Mouse (Mus musculus) forebrain, embryonic 16.5 days (tissue): Measurements from ENCODE around the gene Spop. TPM values are rescaled to one million over a fixed set of nuclear protein-coding genes. Genes with fewer than 3 reads are reported as not detected.
A peak's percentile ranks its signal among the peaks of the same experiment; 100 is the strongest.

ENCODE experiments used
- ATAC-seq: fragments of 200-750 bp; cut with Nextera tagmentation; 2 replicates; pipeline ENCODE4 v1.8.0; 2017; ENCODE audit warnings: mild to moderate bottlenecking, moderate library complexity
- H3K27ac ChIP-seq: fragments of 300-500 bp; sonication (generic); 2 replicates; pipeline ENCODE4 v1.5.1; 2014; ENCODE audit warnings: low read length, control low read depth
- H3K27me3 ChIP-seq: fragments of 300-500 bp; sonication (generic); replicated peaks from 2 replicates; pipeline ENCODE4 v1.6.1; 2014; ENCODE audit warnings: low read length; ENCODE audit not compliant: control insufficient read depth, insufficient read depth
- H3K36me3 ChIP-seq: fragments of 300-500 bp; sonication (generic); 2 replicates; pipeline ENCODE4 v1.6.1; 2014; ENCODE audit not compliant: control insufficient read depth, insufficient read depth
- H3K4me1 ChIP-seq: fragments of 300-500 bp; sonication (generic); replicated peaks from 2 replicates; pipeline ENCODE4 v1.6.1; 2014; ENCODE audit warnings: low read length; ENCODE audit not compliant: control insufficient read depth, insufficient read depth
- H3K4me2 ChIP-seq: fragments of 300-500 bp; sonication (generic); 2 replicates; pipeline ENCODE4 v1.6.1; 2014; ENCODE audit warnings: mild to moderate bottlenecking, low read length, control low read depth
- H3K4me3 ChIP-seq: fragments of 300-500 bp; sonication (generic); replicated peaks from 2 replicates; pipeline ENCODE4 v1.5.1; 2014; ENCODE audit warnings: mild to moderate bottlenecking, low read length, control low read depth
- H3K9ac ChIP-seq: fragments of 300-500 bp; sonication (generic); replicated peaks from 2 replicates; pipeline ENCODE4 v1.6.1; 2014; ENCODE audit warnings: low read depth, low read length, control low read depth
- H3K9me3 ChIP-seq: fragments of 300-500 bp; sonication (generic); 2 replicates; pipeline ENCODE4 v1.6.1; 2016; ENCODE audit warnings: low read length; ENCODE audit not compliant: control insufficient read depth
- WGBS: fragments of 180-500 bp; shearing (Covaris S2); extraction: QIAGEN DNeasy Blood & Tissue Kit; methylation state at CpG from one replicate; pipeline ENCODE4 v1.1.7; 2014; 5-methylcytosine and 5-hydroxymethylcytosine counted together
- polyA plus RNA-seq: library from polyadenylated mRNA; unstranded; fragments of >200 nt; fragmentation: Nextera tagmentation; extraction: Ambion mirVana; gene quantifications from 2 replicates; pipeline ENCODE4 v1.2.1, GENCODE M21; 2015

Spop gene
- 252 and 265 TPM in 2 replicates for polyA plus RNA-seq

GRCm38 (mm10) chr11:95413641-95414535 lies at the start of gene Spop:
Gene Spop (plus strand): TSS chr11:95414080.
- no peaks in the 10 kb centered on the region for H3K36me3 ChIP-seq
- 2% methylated on average over 56 of the region's 58 CpGs for WGBS
- peaks cover 25% of the 10 kb centered on the region for H3K4me1 ChIP-seq
- H3K27ac ChIP-seq: peak within 1 kb of the TSS; percentile 96
- peak; percentile 74 for ATAC-seq
- H3K27me3 ChIP-seq: no peaks in the 10 kb centered on the region
- H3K9me3 ChIP-seq: no peaks in the 10 kb centered on the region
- peak within 1 kb of the TSS; percentile 72 for H3K4me3 ChIP-seq
- peak within 1 kb of the TSS; percentile 83 for H3K4me2 ChIP-seq
- peak within 1 kb of the TSS; percentile 75 for H3K9ac ChIP-seq

DNA sequence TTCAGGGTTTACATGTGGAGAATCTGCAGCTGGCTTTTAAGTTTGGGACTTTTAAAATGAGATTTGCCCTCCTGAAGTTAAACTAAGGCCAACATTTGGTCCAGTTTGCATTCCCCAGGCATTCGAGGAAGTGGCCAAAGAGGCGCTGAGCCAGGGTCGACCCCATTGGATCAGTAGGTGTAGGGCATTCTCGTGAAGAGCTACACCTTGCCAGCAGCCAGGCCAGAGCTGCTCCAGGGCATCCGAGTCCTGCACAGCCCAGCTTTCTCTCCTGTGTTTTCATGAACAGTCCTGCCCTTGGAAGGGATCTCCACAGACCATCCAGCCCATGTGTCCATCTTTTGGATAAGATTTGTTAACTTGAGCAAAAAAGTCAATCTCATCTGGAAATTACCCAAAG lies 49.5 kb upstream of the Spop start:
- Histone ChIP-seq H3K4me2 (no peak overlapping the region), H3K27ac (no peak overlapping the region), H3K9me3 (no peaks in the 10 kb centered on the region), H3K4me1 (0 out of 2 replicates have a peak, but pooled peaks cover 5% of the 10 kb centered on the region), H3K4me3 (no peak overlapping the region), H3K36me3 (no peaks in the 10 kb centered on the region), H3K9ac (no peak overlapping the region), H3K27me3 (no peaks in the 10 kb centered on the region)
- ATAC-seq: no peak
- WGBS: 88% methylated on average over 5 of the region's 5 CpGs

- Histone ChIP-seq H3K9me3 (no peaks in the 10 kb centered on the region), H3K27ac (0 out of 2 replicates have a peak overlapping the region, but pooled peaks have one; percentile 41), H3K4me1 (0 out of 2 replicates have a peak, but pooled peaks cover 5% of the 10 kb centered on the region), H3K4me2 (no peak overlapping the region), H3K9ac (no peak overlapping the region), H3K4me3 (no peak overlapping the region), H3K27me3 (no peaks in the 10 kb centered on the region), H3K36me3 (no peaks in the 10 kb centered on the region)
- 64% methylated on average over 10 of the region's 10 CpGs for WGBS
- ATAC-seq: no peak
Measured at GRCm38 (mm10) chr11:95365596-95365995, 48.3 kb upstream of the Spop start.

DNA sequence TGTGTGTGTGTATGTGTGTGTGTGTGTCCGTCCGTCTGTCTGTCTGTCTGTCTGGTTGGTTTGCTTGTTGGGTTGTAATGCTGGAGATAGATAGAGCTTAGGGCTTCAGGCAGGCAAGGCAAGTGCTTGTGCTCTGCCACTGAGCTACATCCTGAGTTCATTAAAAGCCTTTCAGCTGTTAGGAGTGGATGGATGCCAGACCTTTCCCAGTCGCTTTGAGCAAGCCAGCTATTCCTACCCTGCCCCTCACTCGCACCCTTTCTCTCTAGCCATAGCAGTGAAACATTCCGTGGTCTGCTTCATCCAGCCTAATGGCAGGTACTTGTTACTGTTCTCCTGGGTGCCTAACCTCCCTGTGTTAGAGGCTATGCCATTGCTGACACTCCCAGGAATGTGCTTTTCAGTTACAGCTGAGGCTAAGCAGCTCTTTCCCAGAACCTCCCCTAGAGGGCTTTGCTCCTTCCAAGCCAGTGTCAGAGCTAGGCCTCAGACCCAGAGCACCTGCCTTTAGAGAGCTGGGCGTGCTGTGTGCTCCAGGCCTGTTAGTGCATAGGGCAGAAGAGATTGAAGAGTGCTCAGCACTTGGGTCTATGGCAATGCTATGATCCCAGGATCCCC lies 47.5 kb upstream of the Spop start:
- peak overlapping the region; percentile 4; the same call in 1 of the 2 replicates for H3K27ac ChIP-seq
- WGBS: 72% methylated on average over 6 of the region's 6 CpGs
- H3K4me1 ChIP-seq: 0 out of 2 replicates have a peak, but pooled peaks cover 5% of the 10 kb centered on the region
- H3K4me2 ChIP-seq: no peak overlapping the region
- H3K27me3 ChIP-seq: no peaks in the 10 kb centered on the region
- 0 out of 2 replicates have a peak overlapping the region, but pooled peaks have one; percentile 3 for H3K9ac ChIP-seq
- 0 out of 2 replicates have a peak, but pooled peaks have one; percentile 23 for ATAC-seq
- H3K36me3 ChIP-seq: no peaks in the 10 kb centered on the region
- no peaks in the 10 kb centered on the region for H3K9me3 ChIP-seq
- H3K4me3 ChIP-seq: no peak overlapping the region

DNA sequence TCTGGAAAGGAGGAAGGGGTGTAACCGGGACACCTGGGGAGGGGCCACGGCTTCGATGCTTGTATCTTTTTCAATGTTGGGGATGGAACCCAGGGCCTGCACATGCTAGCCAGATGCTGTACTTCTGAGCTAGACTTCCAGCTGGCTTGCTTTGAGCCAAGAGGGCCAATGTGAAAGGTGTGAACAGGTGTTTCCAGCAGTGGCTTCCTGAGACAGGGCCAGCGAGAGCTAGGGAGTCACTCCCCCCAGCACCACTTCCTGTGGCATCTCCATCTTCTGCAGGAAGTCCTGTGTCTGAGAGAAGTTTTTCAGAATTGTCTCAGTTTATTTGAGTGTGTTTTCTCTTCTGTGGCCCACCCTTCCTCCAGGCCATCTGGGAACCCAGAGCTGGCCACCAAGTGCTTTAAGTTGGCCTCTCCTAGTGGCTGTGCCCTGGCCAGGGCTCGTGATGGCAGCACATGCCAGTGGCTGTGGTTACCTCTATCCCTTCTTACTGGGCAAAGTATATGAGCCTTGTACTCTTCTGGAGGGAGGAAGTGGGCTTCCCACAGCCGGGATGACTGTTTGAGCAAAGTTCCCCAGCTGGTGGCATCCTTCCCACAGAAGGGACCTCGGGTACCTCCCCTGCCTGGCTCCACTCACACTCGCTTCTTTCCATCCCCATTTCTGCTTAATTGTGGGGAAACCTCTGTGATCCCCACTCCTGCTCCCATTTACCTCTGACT lies 46.7 kb upstream of the Spop start:
- Histone ChIP-seq H3K4me1 (0 out of 2 replicates have a peak, but pooled peaks cover 5% of the 10 kb centered on the region), H3K4me2 (no peak overlapping the region), H3K27me3 (no peaks in the 10 kb centered on the region), H3K9me3 (no peaks in the 10 kb centered on the region), H3K27ac (no peak overlapping the region), H3K36me3 (no peaks in the 10 kb centered on the region), H3K9ac (no peak overlapping the region), H3K4me3 (no peak overlapping the region)
- 84% methylated on average over 8 of the region's 8 CpGs for whole genome bisulfite sequencing
- ATAC-seq: no peak

DNA sequence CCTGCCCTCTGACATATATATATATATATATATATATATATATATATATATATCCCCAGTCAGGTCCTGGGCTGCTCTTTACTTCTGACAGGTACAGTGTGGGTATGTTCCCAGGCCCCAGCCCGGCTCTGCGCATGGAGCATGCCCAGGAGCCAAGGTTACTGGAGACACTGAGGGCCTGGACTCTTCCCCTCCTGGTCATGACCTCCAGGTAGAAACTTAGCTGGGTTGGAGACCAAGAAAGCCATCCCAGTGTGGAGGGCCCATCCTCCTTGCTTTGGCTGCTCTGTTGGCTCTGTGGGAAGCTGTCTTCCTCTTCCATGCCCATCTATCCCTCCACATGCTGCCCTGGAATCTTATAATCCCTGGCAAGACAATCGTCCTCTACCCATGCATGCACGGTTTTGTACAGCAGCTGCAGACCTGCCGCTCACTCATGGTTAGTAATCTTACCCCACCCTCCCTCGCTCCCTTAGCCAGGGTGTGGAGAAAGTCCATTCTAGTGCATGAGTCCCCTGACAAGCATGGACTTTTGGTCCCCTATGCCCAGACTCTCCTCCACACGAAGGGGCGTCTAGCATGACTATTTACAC lies 45.6 kb upstream of the Spop start:
- Histone ChIP-seq H3K36me3 (no peaks in the 10 kb centered on the region), H3K27ac (no peak overlapping the region), H3K9me3 (no peaks in the 10 kb centered on the region), H3K4me3 (no peak overlapping the region), H3K27me3 (no peaks in the 10 kb centered on the region), H3K4me2 (no peak overlapping the region), H3K4me1 (0 out of 2 replicates have a peak, but pooled peaks cover 5% of the 10 kb centered on the region), H3K9ac (no peak overlapping the region)
- WGBS: 93% methylated on average over 8 of the region's 8 CpGs
- no peak for ATAC-seq

DNA sequence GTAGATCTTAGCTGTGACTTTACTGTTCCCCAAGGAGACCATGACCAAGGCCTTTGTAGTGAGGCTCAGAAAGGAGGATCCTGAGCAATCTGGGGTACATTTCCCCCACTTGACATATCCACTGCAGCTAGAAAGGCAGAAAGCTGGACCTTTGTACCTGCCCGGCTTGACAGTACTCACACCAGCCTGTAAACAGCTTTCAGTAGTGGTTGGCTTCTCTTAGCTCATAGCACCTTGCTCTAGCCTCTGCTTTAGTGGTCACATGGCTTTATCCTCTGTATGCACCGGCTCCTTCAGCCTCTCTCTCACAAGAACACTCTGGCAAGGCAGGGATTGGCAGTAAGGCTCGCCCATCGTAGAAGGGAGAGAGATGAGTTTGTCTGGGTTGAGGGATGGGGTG lies 45.0 kb upstream of the Spop start:
- no peaks in the 10 kb centered on the region for H3K27me3 ChIP-seq
- H3K27ac ChIP-seq: no peak overlapping the region
- H3K4me1 ChIP-seq: 0 out of 2 replicates have a peak, but pooled peaks cover 5% of the 10 kb centered on the region
- 87% methylated on average over 4 of the region's 4 CpGs for WGBS
- no peak for ATAC-seq
- H3K9ac ChIP-seq: no peak overlapping the region
- no peaks in the 10 kb centered on the region for H3K9me3 ChIP-seq
- H3K4me3 ChIP-seq: no peak overlapping the region
- H3K36me3 ChIP-seq: no peaks in the 10 kb centered on the region
- no peak overlapping the region for H3K4me2 ChIP-seq

- Histone ChIP-seq H3K4me3 (no peak overlapping the region), H3K9me3 (no peaks in the 10 kb centered on the region), H3K27ac (no peak overlapping the region), H3K27me3 (no peaks in the 10 kb centered on the region), H3K9ac (no peak overlapping the region), H3K4me1 (0 out of 2 replicates have a peak, but pooled peaks cover 5% of the 10 kb centered on the region), H3K4me2 (no peak overlapping the region), H3K36me3 (no peaks in the 10 kb centered on the region)
- WGBS: 71% methylated on average over 15 of the region's 15 CpGs
- no peak for ATAC-seq
Measured at GRCm38 (mm10) chr11:95369964-95370890, 43.7 kb upstream of the Spop start.
